Mouse (Mus musculus): ENCODE measurements around the gene Cacna1d. TPM values are rescaled to one million over a fixed set of nuclear protein-coding genes. Genes with fewer than 3 reads are reported as not detected.

Cacna1d gene
- polyA plus RNA-seq, 1 experiment, result not detected

GRCm38 (mm10) chr14:30137961-30138360 lies 353.3 kb downstream of the Cacna1d start:
- no peaks in the 10 kb centered on the region for H3K79me2 ChIP-seq (ENCODE audit: control insufficient read depth, insufficient read depth)
- H3K79me3 ChIP-seq (ENCODE audit: low read depth), result no peaks in the 10 kb centered on the region
- H3K27me3 ChIP-seq (ENCODE audit: control insufficient read depth, insufficient read depth, insufficient read length), result peaks cover 23% of the 10 kb centered on the region
- no peaks in the 10 kb centered on the region for H3K36me3 ChIP-seq (ENCODE audit: control insufficient read depth, insufficient read depth)
- no peak overlapping the region for H3K4me3 ChIP-seq (ENCODE audit: insufficient read depth, poor library complexity, severe bottlenecking)
- no peak overlapping the region for H3ac ChIP-seq (ENCODE audit: control insufficient read depth, insufficient read length, low read depth)
- no peak for TF ChIP-seq MAX (IDR thresholded peaks at IDR 0.05)
- no peak for TF ChIP-seq FOSL1 (IDR thresholded peaks at IDR 0.05; ENCODE audit: insufficient read depth, low read length, poor library complexity, severe bottlenecking)
- TF ChIP-seq MYOD1 (IDR thresholded peaks at IDR 0.05; ENCODE audit: control insufficient read depth, insufficient read length, low read depth), result no peak
- no peak for TF ChIP-seq MYOG (IDR thresholded peaks at IDR 0.05; ENCODE audit: control insufficient read depth, extremely low read depth, insufficient read length)

GRCm38 (mm10) chr14:30136965-30137364 lies 354.3 kb downstream of the Cacna1d start:
- H3K36me3 ChIP-seq (ENCODE audit: control insufficient read depth, insufficient read depth), result no peaks in the 10 kb centered on the region
- no peak overlapping the region for H3K4me3 ChIP-seq (ENCODE audit: insufficient read depth, poor library complexity, severe bottlenecking)
- H3K27me3 ChIP-seq (ENCODE audit: control insufficient read depth, insufficient read depth, insufficient read length), result peaks cover 25% of the 10 kb centered on the region
- no peak overlapping the region for H3ac ChIP-seq (ENCODE audit: control insufficient read depth, insufficient read length, low read depth)
- no peaks in the 10 kb centered on the region for H3K79me3 ChIP-seq (ENCODE audit: low read depth)
- TF ChIP-seq MYOD1 (IDR thresholded peaks at IDR 0.05; ENCODE audit: control insufficient read depth, insufficient read length, low read depth) (peak; percentile 76), MYOG (IDR thresholded peaks at IDR 0.05; ENCODE audit: control insufficient read depth, extremely low read depth, insufficient read length) (no peak), CTCF (IDR thresholded peaks at IDR 0.05; ENCODE audit: control insufficient read depth, insufficient read depth, insufficient read length) (peak; percentile 86)
- no peaks in the 10 kb centered on the region for H3K79me2 ChIP-seq (ENCODE audit: control insufficient read depth, insufficient read depth)

GRCm38 (mm10) chr14:30135351-30135750 lies 355.9 kb downstream of the Cacna1d start:
- Histone ChIP-seq H3K36me3 (ENCODE audit: control insufficient read depth, insufficient read depth) (no peaks in the 10 kb centered on the region), H3ac (ENCODE audit: control insufficient read depth, insufficient read length, low read depth) (no peak overlapping the region), H3K27me3 (ENCODE audit: control insufficient read depth, insufficient read depth, insufficient read length) (peaks cover 28% of the 10 kb centered on the region), H3K79me3 (ENCODE audit: low read depth) (no peaks in the 10 kb centered on the region), H3K79me2 (ENCODE audit: control insufficient read depth, insufficient read depth) (no peaks in the 10 kb centered on the region), H3K4me3 (ENCODE audit: insufficient read depth, poor library complexity, severe bottlenecking) (no peak overlapping the region)
- no peak for TF ChIP-seq CTCF (IDR thresholded peaks at IDR 0.05; ENCODE audit: control insufficient read depth, insufficient read depth, insufficient read length)
- no peak for TF ChIP-seq CEBPB (IDR thresholded peaks at IDR 0.05; ENCODE audit: low read depth)
- TF ChIP-seq FOSL1 (IDR thresholded peaks at IDR 0.05; ENCODE audit: insufficient read depth, low read length, poor library complexity, severe bottlenecking), result no peak
- TF ChIP-seq MYOG (IDR thresholded peaks at IDR 0.05; ENCODE audit: control insufficient read depth, extremely low read depth, insufficient read length), result no peak
- TF ChIP-seq MAX (IDR thresholded peaks at IDR 0.05), result no peak
- no peak for TF ChIP-seq USF1 (IDR thresholded peaks at IDR 0.05; ENCODE audit: low read depth)

- Histone ChIP-seq H3K4me3 (ENCODE audit: insufficient read depth, poor library complexity, severe bottlenecking) (no peak overlapping the region), H3K36me3 (ENCODE audit: control insufficient read depth, insufficient read depth) (no peaks in the 10 kb centered on the region), H3K79me2 (ENCODE audit: control insufficient read depth, insufficient read depth) (no peaks in the 10 kb centered on the region), H3K27me3 (ENCODE audit: control insufficient read depth, insufficient read depth, insufficient read length) (peaks cover 28% of the 10 kb centered on the region), H3K79me3 (ENCODE audit: low read depth) (no peaks in the 10 kb centered on the region), H3ac (ENCODE audit: control insufficient read depth, insufficient read length, low read depth) (no peak overlapping the region)
- TF ChIP-seq MYOG (IDR thresholded peaks at IDR 0.05; ENCODE audit: control insufficient read depth, extremely low read depth, insufficient read length) (no peak), USF1 (IDR thresholded peaks at IDR 0.05; ENCODE audit: low read depth) (no peak), CTCF (IDR thresholded peaks at IDR 0.05; ENCODE audit: control insufficient read depth, insufficient read depth, insufficient read length) (no peak), CEBPB (IDR thresholded peaks at IDR 0.05; ENCODE audit: low read depth) (no peak), MYOD1 (IDR thresholded peaks at IDR 0.05; ENCODE audit: control insufficient read depth, insufficient read length, low read depth) (no peak), MAX (IDR thresholded peaks at IDR 0.05) (no peak), FOSL1 (IDR thresholded peaks at IDR 0.05; ENCODE audit: insufficient read depth, low read length, poor library complexity, severe bottlenecking) (no peak)
Observed at GRCm38 (mm10) chr14:30133684-30134083, 357.6 kb downstream of the Cacna1d start.

- peaks cover 28% of the 10 kb centered on the region for H3K27me3 ChIP-seq (ENCODE audit: control insufficient read depth, insufficient read depth, insufficient read length)
- TF ChIP-seq MYOD1 (IDR thresholded peaks at IDR 0.05; ENCODE audit: control insufficient read depth, insufficient read length, low read depth) (no peak), CTCF (IDR thresholded peaks at IDR 0.05; ENCODE audit: control insufficient read depth, insufficient read depth, insufficient read length) (no peak), USF1 (IDR thresholded peaks at IDR 0.05; ENCODE audit: low read depth) (no peak), FOSL1 (IDR thresholded peaks at IDR 0.05; ENCODE audit: insufficient read depth, low read length, poor library complexity, severe bottlenecking) (no peak), MYOG (IDR thresholded peaks at IDR 0.05; ENCODE audit: control insufficient read depth, extremely low read depth, insufficient read length) (no peak), MAX (IDR thresholded peaks at IDR 0.05) (no peak), CEBPB (IDR thresholded peaks at IDR 0.05; ENCODE audit: low read depth) (no peak)
- no peak overlapping the region for H3ac ChIP-seq (ENCODE audit: control insufficient read depth, insufficient read length, low read depth)
- H3K79me3 ChIP-seq (ENCODE audit: low read depth), result no peaks in the 10 kb centered on the region
- no peak overlapping the region for H3K4me3 ChIP-seq (ENCODE audit: insufficient read depth, poor library complexity, severe bottlenecking)
- H3K79me2 ChIP-seq (ENCODE audit: control insufficient read depth, insufficient read depth), result no peaks in the 10 kb centered on the region
- H3K36me3 ChIP-seq (ENCODE audit: control insufficient read depth, insufficient read depth), result no peaks in the 10 kb centered on the region
Observed at GRCm38 (mm10) chr14:30131256-30131655, 360.0 kb downstream of the Cacna1d start.

GRCm38 (mm10) chr14:30130092-30130491 lies 361.2 kb downstream of the Cacna1d start:
- H3K79me3 ChIP-seq (ENCODE audit: low read depth), result no peaks in the 10 kb centered on the region

More at GRCm38 (mm10) chr14:30130092-30130491, 361.2 kb downstream of the Cacna1d start:
- H3K36me3 ChIP-seq (ENCODE audit: control insufficient read depth, insufficient read depth), result no peaks in the 10 kb centered on the region
- H3ac ChIP-seq (ENCODE audit: control insufficient read depth, insufficient read length, low read depth), result no peak overlapping the region
- TF ChIP-seq FOSL1 (IDR thresholded peaks at IDR 0.05; ENCODE audit: insufficient read depth, low read length, poor library complexity, severe bottlenecking) (no peak), MAX (IDR thresholded peaks at IDR 0.05) (no peak), USF1 (IDR thresholded peaks at IDR 0.05; ENCODE audit: low read depth) (no peak), MYOG (IDR thresholded peaks at IDR 0.05; ENCODE audit: control insufficient read depth, extremely low read depth, insufficient read length) (no peak), CEBPB (IDR thresholded peaks at IDR 0.05; ENCODE audit: low read depth) (no peak), MYOD1 (IDR thresholded peaks at IDR 0.05; ENCODE audit: control insufficient read depth, insufficient read length, low read depth) (no peak), CTCF (IDR thresholded peaks at IDR 0.05; ENCODE audit: control insufficient read depth, insufficient read depth, insufficient read length) (no peak)
- H3K79me2 ChIP-seq (ENCODE audit: control insufficient read depth, insufficient read depth), result no peaks in the 10 kb centered on the region
- no peak overlapping the region for H3K4me3 ChIP-seq (ENCODE audit: insufficient read depth, poor library complexity, severe bottlenecking)
- H3K27me3 ChIP-seq (ENCODE audit: control insufficient read depth, insufficient read depth, insufficient read length), result peaks cover 19% of the 10 kb centered on the region
